In genomic region chr9:75314517-75315105, GRCm38 (mm10) we compare ENCODE assay signal across 8 mouse cellular contexts. TPM values are rescaled to one million over a fixed set of nuclear protein-coding genes. Genes with fewer than 3 reads are reported as not detected.
DNase-seq lines count a peak whose midpoint lies in the region; ATAC-seq lines count a peak whose summit lies in the region.

No protein-coding gene starts in this region.

- peaks cover 11% of the 10 kb centered on the region for H3K4me1 ChIP-seq in hindbrain, embryonic 16.5 days (ENCODE audit: control insufficient read depth, insufficient read depth, low read depth, low read length)
- peaks cover 17% of the 10 kb centered on the region for H3K4me1 ChIP-seq in midbrain, embryonic 14.5 days (ENCODE audit: control insufficient read depth, insufficient read depth, low read length)

- ATAC-seq in hindbrain, embryonic 16.5 days, result peak; percentile 16
- ATAC-seq in midbrain, embryonic 14.5 days (ENCODE audit: low FRiP score, low TSS enrichment), result no peak; the same call in 1 of the 2 replicates

- intact Hi-C loops in gastrocnemius, postnatal 36 days (cut with DNase I), result no loop called here

- no peaks in the 10 kb centered on the region for H3K9me3 ChIP-seq in hindbrain, embryonic 16.5 days (ENCODE audit: control insufficient read depth, low read length)
- H3K9me3 ChIP-seq in midbrain, embryonic 14.5 days (ENCODE audit: control insufficient read depth, low read length), result no peaks in the 10 kb centered on the region

- H3K4me2 ChIP-seq in hindbrain, embryonic 16.5 days (ENCODE audit: low read length), result peak overlapping the region; percentile 80
- peak overlapping the region; percentile 79 for H3K4me2 ChIP-seq in midbrain, embryonic 14.5 days (ENCODE audit: low read length)

- H3K4me3 ChIP-seq in hindbrain, embryonic 16.5 days (ENCODE audit: low read length), result peak overlapping the region; percentile 80
- peak overlapping the region; percentile 50 for H3K4me3 ChIP-seq in midbrain, embryonic 14.5 days (replicated peaks; ENCODE audit: low read depth, low read length)

- WGBS in hindbrain, embryonic 16.5 days, result 3% methylated on average over 22 of the region's 22 CpGs
- 2% methylated on average over 22 of the region's 22 CpGs for WGBS in midbrain, embryonic 14.5 days

- H3K9ac ChIP-seq in hindbrain, embryonic 16.5 days (ENCODE audit: low read depth, low read length), result peak overlapping the region; percentile 80
- peak overlapping the region; percentile 70 for H3K9ac ChIP-seq in midbrain, embryonic 14.5 days (replicated peaks; ENCODE audit: low read length)

- no peaks in the 10 kb centered on the region for H3K36me3 ChIP-seq in hindbrain, embryonic 16.5 days (ENCODE audit: control insufficient read depth, insufficient read depth, low read length)
- peaks cover 4% of the 10 kb centered on the region; the same call in 1 of the 2 replicates for H3K36me3 ChIP-seq in midbrain, embryonic 14.5 days (ENCODE audit: control insufficient read depth, insufficient read depth, low read length)

- peak overlapping the region; percentile 91 for H3K27ac ChIP-seq in hindbrain, embryonic 16.5 days (ENCODE audit: low read depth, low read length)
- peak overlapping the region; percentile 87 for H3K27ac ChIP-seq in midbrain, embryonic 14.5 days (replicated peaks; ENCODE audit: low read depth, low read length)

- DNase-seq in cerebellum, adult 8-10 months, result peak; percentile 35
- no peak for DNase-seq in cerebellum, postnatal 10 days
- DNase-seq in thymus, postnatal 4 days, result peak; percentile 21
- DNase-seq in thymus, adult 18-20 months, result no peak
- DNase-seq in midbrain, embryonic 14.5 days, result peak; percentile 72
- DNase-seq in layer of hippocampus, adult 9-10 months (ENCODE audit: low spot score), result no peak
- no peak for DNase-seq in gastrocnemius, postnatal 36 days

- H3K27me3 ChIP-seq in hindbrain, embryonic 16.5 days (replicated peaks; ENCODE audit: control insufficient read depth, insufficient read depth, low read length), result no peaks in the 10 kb centered on the region
- no peaks in the 10 kb centered on the region for H3K27me3 ChIP-seq in midbrain, embryonic 14.5 days (ENCODE audit: control insufficient read depth, insufficient read depth, low read length)

RNA-seq across cellular contexts. Expression of gene Gnb5, which starts 8.5 kb away (rescaled TPM):
- 89.1 and 97.7 TPM in 2 replicates for polyA plus RNA-seq in hindbrain, embryonic 16.5 days (2015; fragmentation: Nextera tagmentation; extraction: Ambion mirVana)
- polyA plus RNA-seq in midbrain, embryonic 14.5 days (2014; fragmentation: Nextera tagmentation; extraction: Ambion mirVana), result 69.6 and 70.1 TPM in 2 replicates
- 10 to 100 TPM in 1 of 2 experiments, 1 to 10 TPM in 1; 8.7 to 14.8 TPM for total RNA-seq in gastrocnemius, postnatal 36 days (2021)

RNA-seq across cellular contexts. Expression of gene Bcl2l10, which starts 32.9 kb away (rescaled TPM):
- polyA plus RNA-seq in hindbrain, embryonic 16.5 days (2015; fragmentation: Nextera tagmentation; extraction: Ambion mirVana), result not detected in 2 replicates
- polyA plus RNA-seq in midbrain, embryonic 14.5 days (2014; fragmentation: Nextera tagmentation; extraction: Ambion mirVana), result not detected in 2 replicates
- not detected for total RNA-seq in gastrocnemius, postnatal 36 days (2021)

Comparison
In these comparisons a context has a peak if more than half of its experiments do, and no peak if none do; other contexts are left out.
1. DNase-seq: peak in cerebellum, adult 8-10 months (single experiment), thymus, postnatal 4 days (single experiment) and midbrain, embryonic 14.5 days (single experiment); none in cerebellum, postnatal 10 days (0 of 2), thymus, adult 18-20 months (0 of 2), layer of hippocampus, adult 9-10 months (single experiment) and gastrocnemius, postnatal 36 days (0 of 2).